Mouse (Mus musculus): ENCODE measurements around the gene Schip1. TPM values are rescaled to one million over a fixed set of nuclear protein-coding genes. Genes with fewer than 3 reads are reported as not detected.

Schip1 gene
- polyA plus RNA-seq, 1 experiment from 2014 or later = 5.0 TPM

DNA sequence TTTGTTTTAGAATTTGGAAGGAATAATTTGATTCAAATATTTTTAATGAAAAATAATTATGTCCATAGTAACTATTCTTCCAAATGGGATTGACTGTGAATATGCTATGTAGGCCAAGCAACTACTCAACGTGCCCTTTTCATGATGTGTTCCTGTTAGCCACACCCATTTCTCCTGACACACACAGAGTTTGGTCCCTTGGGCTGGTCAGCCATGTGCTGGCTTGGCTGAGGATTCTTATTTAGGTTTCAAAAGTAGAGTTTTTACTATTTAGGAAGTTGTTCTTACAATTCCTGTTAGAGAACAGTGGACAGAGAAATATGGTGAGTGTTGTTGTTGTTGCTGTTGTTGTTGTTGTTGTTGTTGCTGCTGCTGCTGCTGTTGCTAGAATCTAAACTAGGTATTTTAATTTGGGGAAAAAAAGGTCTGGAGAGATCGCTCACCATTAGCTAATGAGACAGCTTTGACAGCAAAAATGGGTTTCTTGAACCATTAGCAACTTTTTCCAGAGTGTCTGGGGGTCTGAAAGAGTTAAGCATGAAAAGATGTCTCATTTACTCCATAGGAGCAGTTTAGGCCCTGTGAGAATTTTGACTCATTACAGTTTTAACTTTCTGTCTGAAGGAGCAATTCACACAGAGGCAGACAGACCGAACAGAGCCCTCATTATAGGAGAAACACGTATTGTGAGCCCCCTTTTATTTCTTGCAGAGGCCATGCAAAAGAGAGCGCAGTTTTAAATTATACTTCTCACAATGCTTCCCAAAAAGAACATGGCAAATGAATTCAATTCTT is 74.4 kb downstream of the Schip1 start:
- ATAC-seq = no peak
- Histone ChIP-seq H3K4me2 (no peak overlapping the region), H3K4me1 (no peaks in the 10 kb centered on the region), H3K9ac (no peak overlapping the region), H3K36me3 (no peaks in the 10 kb centered on the region), H3K9me3 (replicated peaks) (no peaks in the 10 kb centered on the region), H3K27me3 (replicated peaks) (no peaks in the 10 kb centered on the region), H3K4me3 (no peak overlapping the region), H3K27ac (no peak overlapping the region)
- WGBS (ENCODE audit: insufficient replicate concordance) = 64% methylated on average over 5 of the region's 5 CpGs

DNA sequence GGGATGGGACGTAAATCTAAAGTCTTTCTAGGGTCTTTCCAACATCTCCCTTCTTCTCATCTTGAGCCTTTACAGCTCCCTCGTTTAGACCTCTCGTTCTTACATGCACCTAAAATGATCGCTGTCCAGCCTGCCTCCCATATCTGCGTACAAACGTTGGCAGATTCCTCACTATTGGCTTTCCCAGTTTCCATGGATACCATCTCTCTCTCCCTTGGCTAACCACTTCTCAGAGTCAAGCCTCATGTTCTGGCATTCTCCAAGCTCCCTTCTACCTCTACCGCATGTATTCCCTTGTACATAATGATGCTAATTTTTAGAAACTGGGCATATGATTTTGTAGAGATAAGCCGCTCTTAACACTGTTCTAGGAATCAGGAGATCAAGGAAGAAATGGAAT is 86.1 kb downstream of the Schip1 start:
- WGBS (ENCODE audit: insufficient replicate concordance) = 70% methylated on average over 8 of the region's 8 CpGs
- Histone ChIP-seq H3K9me3 (replicated peaks) (no peaks in the 10 kb centered on the region), H3K4me2 (no peak overlapping the region), H3K36me3 (no peaks in the 10 kb centered on the region), H3K27ac (no peak overlapping the region), H3K27me3 (replicated peaks) (no peaks in the 10 kb centered on the region), H3K9ac (no peak overlapping the region), H3K4me1 (no peaks in the 10 kb centered on the region), H3K4me3 (no peak overlapping the region)
- no peak for ATAC-seq

DNA sequence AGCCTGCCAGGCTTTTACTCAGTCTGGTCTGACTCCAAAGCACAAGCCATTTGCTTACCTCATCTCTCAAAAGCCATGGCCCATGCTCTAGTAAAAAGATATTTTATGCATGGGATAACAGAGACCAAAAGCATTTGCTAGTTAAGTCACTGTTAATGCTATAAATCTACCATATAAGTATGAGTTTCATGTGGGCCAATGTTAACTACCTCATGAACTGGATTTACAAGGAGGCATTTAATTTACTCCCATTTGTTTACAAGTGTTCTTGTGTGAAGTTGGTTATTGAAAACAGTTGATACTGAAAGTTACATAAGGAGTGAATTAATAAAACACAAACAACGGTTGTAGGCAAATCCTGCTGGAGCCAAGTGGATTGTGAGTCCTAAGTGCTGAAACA is 95.6 kb downstream of the Schip1 start:
- Histone ChIP-seq H3K36me3 (no peaks in the 10 kb centered on the region), H3K9me3 (replicated peaks) (no peaks in the 10 kb centered on the region), H3K27me3 (replicated peaks) (no peaks in the 10 kb centered on the region), H3K4me2 (no peak overlapping the region), H3K4me3 (no peak overlapping the region), H3K9ac (no peak overlapping the region), H3K27ac (no peak overlapping the region), H3K4me1 (no peaks in the 10 kb centered on the region)
- no peak for ATAC-seq
- WGBS (ENCODE audit: insufficient replicate concordance) = 55% methylated on average over 1 of the region's 1 CpGs

DNA sequence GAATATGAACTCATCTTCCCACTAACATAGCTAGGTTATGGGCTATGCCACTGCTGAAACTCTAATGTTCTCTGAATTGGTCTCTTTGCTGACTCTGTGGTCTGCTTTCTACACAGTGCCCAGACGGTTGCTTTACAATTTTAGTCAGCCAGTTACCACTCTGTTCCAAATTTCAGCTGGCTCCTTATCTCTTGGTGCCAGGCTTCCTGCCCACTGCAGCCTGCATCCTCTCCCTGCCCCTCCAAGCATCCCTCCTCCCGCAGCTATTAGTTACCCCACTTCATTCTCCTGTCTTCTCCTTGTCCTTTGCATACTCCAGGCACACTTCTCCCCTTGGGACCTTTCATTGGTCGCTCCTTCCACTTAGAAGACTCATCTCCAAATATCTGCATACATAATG is 96.2 kb downstream of the Schip1 start:
- H3K4me2 ChIP-seq = no peak overlapping the region
- peak; percentile 46; the same call in 1 of the 2 replicates for ATAC-seq
- H3K36me3 ChIP-seq = no peaks in the 10 kb centered on the region
- H3K27ac ChIP-seq = no peak overlapping the region
- H3K4me1 ChIP-seq = no peaks in the 10 kb centered on the region
- WGBS (ENCODE audit: insufficient replicate concordance) = 13% methylated on average over 3 of the region's 3 CpGs
- no peak overlapping the region for H3K9ac ChIP-seq
- H3K27me3 ChIP-seq (replicated peaks) = no peaks in the 10 kb centered on the region
- H3K4me3 ChIP-seq = no peak overlapping the region
- H3K9me3 ChIP-seq (replicated peaks) = no peaks in the 10 kb centered on the region

DNA sequence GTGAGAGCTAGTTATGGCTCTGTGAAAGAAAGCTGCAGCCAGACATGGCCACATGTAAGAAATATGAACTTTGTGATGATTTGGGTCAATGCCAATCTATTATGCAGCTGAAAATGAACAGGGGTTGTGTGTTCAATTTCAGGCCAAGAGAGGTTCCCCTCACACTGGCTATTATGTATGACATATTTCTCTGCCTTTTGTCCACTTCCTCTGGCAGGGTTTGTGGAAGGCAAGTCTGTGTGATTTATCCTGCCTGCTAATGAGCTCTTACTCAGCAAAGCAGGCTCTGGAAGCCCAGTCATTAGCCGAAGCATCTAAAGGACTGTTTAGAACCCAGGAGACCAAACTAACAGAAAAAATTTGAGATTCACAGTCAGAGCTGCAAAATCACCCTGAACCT is 113.6 kb downstream of the Schip1 start:
- WGBS (ENCODE audit: insufficient replicate concordance) = 50% methylated on average over 1 of the region's 1 CpGs
- Histone ChIP-seq H3K4me2 (no peak overlapping the region), H3K27ac (no peak overlapping the region), H3K9me3 (replicated peaks) (no peaks in the 10 kb centered on the region), H3K4me1 (no peaks in the 10 kb centered on the region), H3K36me3 (no peaks in the 10 kb centered on the region), H3K27me3 (replicated peaks) (no peaks in the 10 kb centered on the region), H3K4me3 (no peak overlapping the region), H3K9ac (no peak overlapping the region)
- ATAC-seq = no peak

DNA sequence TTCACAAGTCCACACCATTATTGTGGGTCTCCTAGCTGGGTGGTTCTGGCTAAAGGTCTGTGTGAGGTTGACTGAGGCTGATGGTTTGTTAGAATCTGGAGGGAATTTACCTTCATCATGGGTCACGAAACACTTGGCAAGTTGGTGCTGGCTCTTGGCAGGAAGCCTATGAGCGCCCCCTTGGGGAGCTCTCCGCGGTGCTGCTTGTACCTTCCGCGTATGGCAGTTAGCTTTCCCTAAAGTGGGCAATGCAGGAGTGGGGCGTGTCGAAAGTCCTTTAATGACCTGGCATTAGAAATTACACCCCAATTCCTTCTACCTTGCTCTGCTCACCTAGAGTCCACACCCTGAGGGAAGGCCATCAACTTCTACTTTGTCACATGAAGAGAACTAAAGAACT is 122.9 kb downstream of the Schip1 start:
- Histone ChIP-seq H3K27ac (no peak overlapping the region), H3K4me3 (no peak overlapping the region), H3K9ac (no peak overlapping the region), H3K4me2 (no peak overlapping the region), H3K27me3 (replicated peaks) (no peaks in the 10 kb centered on the region), H3K36me3 (no peaks in the 10 kb centered on the region), H3K4me1 (no peaks in the 10 kb centered on the region), H3K9me3 (replicated peaks) (no peaks in the 10 kb centered on the region)
- ATAC-seq = no peak
- 51% methylated on average over 8 of the region's 8 CpGs for WGBS (ENCODE audit: insufficient replicate concordance)

DNA sequence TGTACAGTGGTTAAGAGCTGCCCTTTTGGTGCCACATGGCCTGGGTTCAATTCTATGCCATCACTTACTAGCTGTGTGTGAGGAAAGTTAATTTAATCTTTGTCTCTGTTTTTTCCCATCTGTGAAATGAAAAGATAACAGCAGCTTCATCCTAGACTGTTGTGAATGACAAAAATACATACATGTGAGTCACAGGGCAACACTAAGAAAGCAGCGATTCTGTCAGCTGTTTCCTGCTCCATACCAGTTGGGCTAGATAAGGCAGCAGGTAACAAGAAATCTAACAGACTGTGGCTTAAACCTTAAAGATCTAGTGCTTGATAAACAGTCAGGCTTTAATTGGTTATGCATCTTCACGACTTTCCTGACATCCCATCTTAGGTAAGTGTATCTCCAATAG is 124.5 kb downstream of the Schip1 start:
- Histone ChIP-seq H3K9me3 (replicated peaks) (no peaks in the 10 kb centered on the region), H3K27ac (no peak overlapping the region), H3K4me3 (no peak overlapping the region), H3K27me3 (replicated peaks) (no peaks in the 10 kb centered on the region), H3K4me2 (no peak overlapping the region), H3K9ac (no peak overlapping the region), H3K36me3 (no peaks in the 10 kb centered on the region), H3K4me1 (no peaks in the 10 kb centered on the region)
- 34% methylated on average over 2 of the region's 2 CpGs for WGBS (ENCODE audit: insufficient replicate concordance)
- no peak for ATAC-seq

DNA sequence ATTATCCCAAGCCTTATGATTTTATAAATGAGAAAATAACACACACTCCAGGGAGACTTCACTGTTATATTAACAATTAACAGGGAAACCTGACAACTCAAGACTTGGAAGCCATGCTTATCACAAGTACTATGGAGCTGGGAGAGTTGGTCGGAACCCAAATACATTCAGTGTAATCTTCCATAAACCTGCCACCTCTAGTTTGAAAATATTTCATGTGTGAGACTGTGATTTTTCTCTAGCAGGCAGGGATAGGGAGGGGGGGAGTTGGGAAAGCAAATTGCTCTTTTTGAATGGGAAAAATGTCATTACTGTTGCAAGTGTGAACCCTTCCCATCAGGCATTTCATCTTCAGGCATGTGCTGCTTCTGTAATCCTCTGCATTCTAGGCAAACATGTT is 132.3 kb downstream of the Schip1 start:
- Histone ChIP-seq H3K36me3 (no peaks in the 10 kb centered on the region), H3K27ac (no peak overlapping the region), H3K9ac (no peak overlapping the region), H3K4me1 (no peaks in the 10 kb centered on the region), H3K4me3 (no peak overlapping the region), H3K9me3 (replicated peaks) (no peaks in the 10 kb centered on the region), H3K4me2 (no peak overlapping the region), H3K27me3 (replicated peaks) (no peaks in the 10 kb centered on the region)
- no peak for ATAC-seq
- 70% methylated on average over 1 of the region's 1 CpGs for whole genome bisulfite sequencing (ENCODE audit: insufficient replicate concordance)

DNA sequence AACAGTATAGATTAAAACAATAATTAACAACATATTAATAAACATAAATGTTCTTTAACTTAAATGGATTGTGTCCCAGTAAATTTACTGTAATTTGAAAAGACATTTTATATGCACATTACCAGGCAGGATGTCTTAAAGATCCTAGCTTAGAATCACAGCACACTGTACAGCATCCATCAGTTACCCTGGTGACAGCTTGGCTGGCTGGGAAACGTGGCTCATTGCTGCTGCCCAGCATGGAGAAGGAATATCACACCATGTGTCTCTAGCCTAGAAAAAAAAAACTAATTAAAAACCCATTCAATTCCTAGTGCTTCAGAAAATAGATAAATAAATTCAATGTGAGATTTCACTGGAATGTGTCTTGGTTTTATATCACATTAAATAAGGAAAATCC is 136.6 kb downstream of the Schip1 start:
- 38% methylated on average over 1 of the region's 1 CpGs for WGBS (ENCODE audit: insufficient replicate concordance)
- Histone ChIP-seq H3K9me3 (replicated peaks) (no peaks in the 10 kb centered on the region), H3K9ac (no peak overlapping the region), H3K4me1 (no peaks in the 10 kb centered on the region), H3K4me2 (no peak overlapping the region), H3K27me3 (replicated peaks) (no peaks in the 10 kb centered on the region), H3K4me3 (no peak overlapping the region), H3K36me3 (no peaks in the 10 kb centered on the region), H3K27ac (no peak overlapping the region)
- ATAC-seq = no peak

DNA sequence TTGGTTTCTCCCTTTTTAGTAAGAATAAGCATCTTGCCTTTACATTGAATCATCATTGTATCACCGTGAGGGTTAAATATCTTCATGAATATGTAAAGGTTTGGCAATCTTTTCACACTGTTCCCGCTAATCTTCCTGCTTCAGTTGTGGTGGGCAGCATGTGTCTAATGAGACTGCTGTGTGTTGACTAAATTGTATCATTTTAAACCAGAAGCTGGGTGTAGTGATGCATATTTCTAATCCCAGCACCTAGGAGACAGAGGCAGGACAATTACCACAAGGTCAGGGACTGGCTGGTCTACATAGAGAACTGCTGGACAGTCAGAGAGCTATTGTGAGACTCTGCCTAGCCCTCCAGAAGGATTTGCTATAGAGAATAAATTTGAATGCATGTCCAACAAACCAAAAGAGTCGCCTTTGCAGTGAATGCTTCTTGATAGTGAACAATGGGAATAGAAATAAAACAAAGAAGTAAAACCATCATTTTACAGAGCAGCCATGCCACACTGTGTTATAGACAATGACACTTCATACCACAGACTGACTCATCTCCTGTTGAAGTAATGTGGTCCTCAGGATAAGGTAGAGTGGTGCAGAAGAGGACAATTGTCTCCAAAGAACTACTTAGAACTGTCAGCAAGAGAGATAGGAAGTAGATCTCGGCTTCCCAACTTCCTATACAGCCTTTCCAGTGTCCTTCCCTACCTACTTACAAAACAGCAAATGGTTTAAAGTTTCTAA is 137.7 kb downstream of the Schip1 start:
- no peak overlapping the region for H3K9ac ChIP-seq
- no peak for ATAC-seq
- H3K4me3 ChIP-seq = no peak overlapping the region
- 45% methylated on average over 4 of the region's 4 CpGs for WGBS (ENCODE audit: insufficient replicate concordance)
- H3K27me3 ChIP-seq (replicated peaks) = no peaks in the 10 kb centered on the region
- H3K4me1 ChIP-seq = no peaks in the 10 kb centered on the region
- no peak overlapping the region for H3K27ac ChIP-seq
- no peak overlapping the region for H3K4me2 ChIP-seq
- no peaks in the 10 kb centered on the region for H3K9me3 ChIP-seq (replicated peaks)
- no peaks in the 10 kb centered on the region for H3K36me3 ChIP-seq

DNA sequence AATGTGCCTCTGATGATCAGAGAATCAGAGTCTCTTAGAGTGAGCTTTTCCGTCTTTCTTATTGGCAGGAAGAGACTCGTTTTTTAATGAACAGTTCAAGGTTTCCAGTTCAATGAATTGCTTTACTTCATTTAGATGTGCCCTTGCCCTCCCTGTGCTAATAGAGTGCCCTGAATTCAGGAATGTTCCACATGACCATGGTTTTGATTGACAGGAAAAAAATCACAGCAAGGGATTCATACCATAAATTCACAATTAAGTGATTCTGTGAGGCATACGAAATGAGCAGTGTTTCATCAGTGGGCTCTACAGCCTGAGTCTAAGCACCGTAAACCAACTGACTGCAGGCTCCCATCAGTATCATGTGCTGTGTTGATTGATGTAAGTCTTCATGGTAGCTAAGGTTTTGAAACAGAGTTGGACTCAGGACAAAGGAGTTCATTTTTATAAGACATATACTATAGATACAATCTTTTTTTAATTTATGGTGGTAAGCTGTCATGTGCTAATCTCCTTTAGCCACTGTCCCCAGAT is 139.4 kb downstream of the Schip1 start:
- Histone ChIP-seq H3K4me2 (no peak overlapping the region), H3K9ac (no peak overlapping the region), H3K4me3 (no peak overlapping the region), H3K27ac (no peak overlapping the region), H3K9me3 (replicated peaks) (no peaks in the 10 kb centered on the region), H3K27me3 (replicated peaks) (no peaks in the 10 kb centered on the region), H3K36me3 (no peaks in the 10 kb centered on the region), H3K4me1 (no peaks in the 10 kb centered on the region)
- no peak for ATAC-seq
- WGBS (ENCODE audit: insufficient replicate concordance) = 52% methylated on average over 4 of the region's 4 CpGs

DNA sequence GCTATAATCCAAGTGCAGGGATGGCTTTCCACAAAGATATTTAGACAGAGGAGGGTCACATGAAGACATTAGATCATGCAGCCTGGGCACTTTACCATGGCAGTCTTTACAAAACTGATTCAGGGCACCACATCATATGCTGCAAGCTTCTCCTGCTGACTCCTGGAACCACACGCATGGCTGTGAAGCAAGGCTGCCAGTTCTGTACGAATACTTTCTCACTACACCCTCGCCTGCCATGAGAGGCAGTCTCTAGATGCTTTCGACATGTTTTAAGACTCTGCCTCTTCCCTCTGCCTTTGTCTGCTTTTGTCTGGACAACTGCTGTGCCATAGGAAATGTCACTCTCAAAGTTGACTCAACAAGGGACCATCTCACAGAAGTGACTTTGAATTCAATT is 145.8 kb downstream of the Schip1 start:
- H3K9me3 ChIP-seq (replicated peaks) = no peaks in the 10 kb centered on the region
- no peaks in the 10 kb centered on the region for H3K27me3 ChIP-seq (replicated peaks)
- H3K9ac ChIP-seq = no peak overlapping the region
- no peak overlapping the region for H3K4me2 ChIP-seq
- no peaks in the 10 kb centered on the region for H3K4me1 ChIP-seq
- no peak overlapping the region for H3K4me3 ChIP-seq
- H3K27ac ChIP-seq = no peak overlapping the region
- no peak for ATAC-seq
- H3K36me3 ChIP-seq = no peaks in the 10 kb centered on the region
- WGBS (ENCODE audit: insufficient replicate concordance) = 66% methylated on average over 4 of the region's 4 CpGs

All from liver, embryonic 12.5 days (tissue).